ENCODE assay signal across 7 mouse cellular contexts in genomic region chrX:13039211-13039610, GRCm38 (mm10). TPM values are rescaled to one million over a fixed set of nuclear protein-coding genes. Genes with fewer than 3 reads are reported as not detected.
DNase-seq lines count a peak whose midpoint lies in the region; ATAC-seq lines count a peak whose summit lies in the region.

No protein-coding gene starts in this region.

- no peak overlapping the region for H3K9ac ChIP-seq in midbrain, embryonic 14.5 days (replicated peaks; ENCODE audit: low read length)
- no peak overlapping the region for H3K9ac ChIP-seq in midbrain, embryonic 15.5 days
- no peak overlapping the region for H3K9ac ChIP-seq in heart, embryonic 15.5 days
- H3K9ac ChIP-seq in intestine, embryonic 16.5 days (ENCODE audit: low read depth, low read length): no peak overlapping the region

- H3K4me2 ChIP-seq in midbrain, embryonic 14.5 days (ENCODE audit: low read length): no peak overlapping the region
- no peak overlapping the region for H3K4me2 ChIP-seq in midbrain, embryonic 15.5 days
- H3K4me2 ChIP-seq in heart, embryonic 15.5 days: no peak overlapping the region
- no peak overlapping the region for H3K4me2 ChIP-seq in intestine, embryonic 16.5 days (ENCODE audit: low read depth, low read length)

- H3K4me1 ChIP-seq in midbrain, embryonic 14.5 days (ENCODE audit: control insufficient read depth, insufficient read depth, low read length): no peaks in the 10 kb centered on the region
- no peaks in the 10 kb centered on the region for H3K4me1 ChIP-seq in midbrain, embryonic 15.5 days
- H3K4me1 ChIP-seq in heart, embryonic 15.5 days (replicated peaks): no peaks in the 10 kb centered on the region
- H3K4me1 ChIP-seq in intestine, embryonic 16.5 days (ENCODE audit: control insufficient read depth, insufficient read depth, low read length): no peaks in the 10 kb centered on the region

- no peak overlapping the region for H3K4me3 ChIP-seq in midbrain, embryonic 14.5 days (replicated peaks; ENCODE audit: low read depth, low read length)
- no peak overlapping the region for H3K4me3 ChIP-seq in midbrain, embryonic 15.5 days
- H3K4me3 ChIP-seq in heart, embryonic 15.5 days: no peak overlapping the region
- no peak overlapping the region for H3K4me3 ChIP-seq in intestine, embryonic 16.5 days (ENCODE audit: low read length)

- no peak overlapping the region for H3K27ac ChIP-seq in midbrain, embryonic 14.5 days (replicated peaks; ENCODE audit: low read depth, low read length)
- no peak overlapping the region for H3K27ac ChIP-seq in midbrain, embryonic 15.5 days
- H3K27ac ChIP-seq in heart, embryonic 15.5 days: peak overlapping the region; percentile 27
- H3K27ac ChIP-seq in intestine, embryonic 16.5 days (ENCODE audit: low read length): no peak overlapping the region

- 42% methylated on average over 3 of the region's 3 CpGs for WGBS in midbrain, embryonic 14.5 days
- WGBS in midbrain, embryonic 15.5 days: 49% methylated on average over 3 of the region's 3 CpGs
- WGBS in heart, embryonic 15.5 days: 26% methylated on average over 3 of the region's 3 CpGs
- WGBS in intestine, embryonic 16.5 days: 43% methylated on average over 3 of the region's 3 CpGs

- H3K9me3 ChIP-seq in midbrain, embryonic 14.5 days (ENCODE audit: control insufficient read depth, low read length): no peaks in the 10 kb centered on the region
- H3K9me3 ChIP-seq in midbrain, embryonic 15.5 days: no peaks in the 10 kb centered on the region
- H3K9me3 ChIP-seq in heart, embryonic 15.5 days (replicated peaks): no peaks in the 10 kb centered on the region
- no peaks in the 10 kb centered on the region for H3K9me3 ChIP-seq in intestine, embryonic 16.5 days (ENCODE audit: control insufficient read depth, low read length)

- no peaks in the 10 kb centered on the region for H3K36me3 ChIP-seq in midbrain, embryonic 14.5 days (ENCODE audit: control insufficient read depth, insufficient read depth, low read length)
- no peaks in the 10 kb centered on the region for H3K36me3 ChIP-seq in midbrain, embryonic 15.5 days (replicated peaks)
- no peaks in the 10 kb centered on the region for H3K36me3 ChIP-seq in heart, embryonic 15.5 days
- H3K36me3 ChIP-seq in intestine, embryonic 16.5 days (ENCODE audit: control insufficient read depth, insufficient read depth, low read length): no peaks in the 10 kb centered on the region

- DNase-seq in midbrain, embryonic 14.5 days: peak; percentile 17
- peak; percentile 44 to 51 for DNase-seq in cerebellum, adult 18-20 months
- DNase-seq in right cerebral cortex, postnatal 4 days: peak; percentile 5
- DNase-seq in embryo, embryonic 9.5 days (ENCODE audit: extremely low spot score): no peak

- H3K27me3 ChIP-seq in midbrain, embryonic 14.5 days (ENCODE audit: control insufficient read depth, insufficient read depth, low read length): no peaks in the 10 kb centered on the region
- H3K27me3 ChIP-seq in midbrain, embryonic 15.5 days (replicated peaks): no peaks in the 10 kb centered on the region; the same call in 1 of the 2 replicates
- 0 out of 2 replicates have a peak, but pooled peaks cover 6% of the 10 kb centered on the region for H3K27me3 ChIP-seq in heart, embryonic 15.5 days
- no peaks in the 10 kb centered on the region for H3K27me3 ChIP-seq in intestine, embryonic 16.5 days (replicated peaks; ENCODE audit: control insufficient read depth, insufficient read depth, low read length)

- no peak for ATAC-seq in midbrain, embryonic 14.5 days (ENCODE audit: low FRiP score, low TSS enrichment)
- ATAC-seq in midbrain, embryonic 15.5 days (replicated peaks): no peak
- no peak for ATAC-seq in heart, embryonic 15.5 days (replicated peaks; ENCODE audit: insufficient number of reproducible peaks, insufficient read depth, low FRiP score, low read depth)
- no peak for ATAC-seq in intestine, embryonic 16.5 days

RNA-seq across cellular contexts. Expression of gene Usp9x, which starts 32.1 kb away (rescaled TPM):
- 89.4 and 119 TPM in 2 replicates for polyA plus RNA-seq in midbrain, embryonic 14.5 days (2014; fragmentation: Nextera tagmentation; extraction: Ambion mirVana)
- polyA plus RNA-seq in midbrain, embryonic 15.5 days (2015; fragmentation: Nextera tagmentation; extraction: Ambion mirVana): 39.3 and 41.6 TPM in 2 replicates
- 17.2 and 20.2 TPM in 2 replicates for polyA plus RNA-seq in heart, embryonic 15.5 days (2015; fragmentation: Nextera tagmentation; extraction: Ambion mirVana)
- 14.3 and 15.8 TPM in 2 replicates for polyA plus RNA-seq in intestine, embryonic 16.5 days (2015; fragmentation: Nextera tagmentation; extraction: Ambion mirVana)
